Mouse (Mus musculus): ENCODE data around the gene Csrp1.
A peak's percentile ranks its signal among the peaks of the same experiment; 100 is the strongest.

The Csrp1 gene

GRCm38 (mm10) chr1:135698451-135698921 lies 21.4 kb upstream of the Csrp1 start:
- no peak for DNase-seq

- peak; percentile 31 to 42 for DNase-seq
These were observed 20.7 kb upstream of the Csrp1 start for GRCm38 (mm10) chr1:135698996-135699705.

- DNase-seq: no peak
These were observed 20.0 kb upstream of the Csrp1 start for GRCm38 (mm10) chr1:135699892-135700291.

- peak; percentile 76 to 78 for DNase-seq
These were observed 19.3 kb upstream of the Csrp1 start for GRCm38 (mm10) chr1:135700605-135701004.

- no peak for DNase-seq
These were observed 18.5 kb upstream of the Csrp1 start for GRCm38 (mm10) chr1:135701314-135701713.

GRCm38 (mm10) chr1:135702722-135703121 lies 17.1 kb upstream of the Csrp1 start:
- no peak for DNase-seq

- no peak for DNase-seq
These were observed 15.5 kb upstream of the Csrp1 start for GRCm38 (mm10) chr1:135704317-135704821.

GRCm38 (mm10) chr1:135708369-135708768 lies 11.5 kb upstream of the Csrp1 start:
- DNase-seq: no peak

GRCm38 (mm10) chr1:135711126-135711525 lies 8.7 kb upstream of the Csrp1 start:
- DNase-seq: no peak

GRCm38 (mm10) chr1:135714028-135714815 lies 5.6 kb upstream of the Csrp1 start:
- no peak for DNase-seq

- DNase-seq: no peak
These were observed 4.8 kb upstream of the Csrp1 start for GRCm38 (mm10) chr1:135714901-135715609.

GRCm38 (mm10) chr1:135719486-135719885 lies 375 bp upstream of the Csrp1 start:
- peak in 1 of 2 experiments; percentile 35 for DNase-seq

- DNase-seq: no peak
These were observed 3.2 kb downstream of the Csrp1 start for GRCm38 (mm10) chr1:135723016-135723415.

- no peak for DNase-seq
These were observed 4.3 kb downstream of the Csrp1 start for GRCm38 (mm10) chr1:135724134-135724533.

- DNase-seq: no peak
These were observed 5.5 kb downstream of the Csrp1 start for GRCm38 (mm10) chr1:135725324-135725723.

- no peak for DNase-seq
These were observed 6.1 kb downstream of the Csrp1 start for GRCm38 (mm10) chr1:135725936-135726335.

GRCm38 (mm10) chr1:135728631-135729366 lies 8.9 kb downstream of the Csrp1 start:
- DNase-seq: peak; percentile 22 to 44

GRCm38 (mm10) chr1:135729367-135729713 lies 9.5 kb downstream of the Csrp1 start:
- DNase-seq: peak in 1 of 2 experiments; percentile 17

- no peak for DNase-seq
These were observed 10.0 kb downstream of the Csrp1 start for GRCm38 (mm10) chr1:135729821-135730220.

GRCm38 (mm10) chr1:135730296-135730695 lies 10.4 kb downstream of the Csrp1 start:
- DNase-seq: no peak

- DNase-seq: no peak
These were observed 11.5 kb downstream of the Csrp1 start for GRCm38 (mm10) chr1:135731393-135731792.

- no peak for DNase-seq
These were observed 12.2 kb downstream of the Csrp1 start for GRCm38 (mm10) chr1:135731897-135732684.

All from cerebellum, postnatal 36 days (tissue).